Mouse (Mus musculus) gastrocnemius, postnatal 25 days (tissue): ENCODE data around the gene 9530068E07Rik. TPM values are rescaled to one million over a fixed set of nuclear protein-coding genes. Genes with fewer than 3 reads are reported as not detected.
"Not testable (repeated sequence)": the region's sequence is repeated elsewhere in the genome, so short reads cannot be mapped to it uniquely, and the experiment has no call there.

Experiments used
- DNase-seq: peaks from one replicate; pipeline ENCODE4 v3.0.0; 2022
- long read RNA-seq, 2 experiments: library from polyadenylated mRNA; stranded (forward); transcript quantifications; one replicate each; pipeline ENCODE4 v2.0.0; 2021
- total RNA-seq, 2 experiments: library from RNA; stranded (reverse); gene quantifications; 1 replicate in 1 of 2; 2 replicates in 1 of 2; pipeline ENCODE4 v1.2.3; 2021

Gene 9530068E07Rik
- 10 to 100 TPM; 42.4 to 47.6 TPM for total RNA-seq
- long read RNA-seq, experiment 1, transcript 9530068E07Rik-201 (3 exons, 2,467 nt), result major isoform, 32 of 38 reads
- long read RNA-seq, experiment 1, partial matches to known transcripts, result 3 of 38 reads
- long read RNA-seq, experiment 1, other reads (novel, unspliced or antisense), result 2 of 38 reads
- long read RNA-seq, experiment 2, transcript 9530068E07Rik-201 (3 exons, 2,467 nt), result major isoform, 65 of 71 reads
- long read RNA-seq, experiment 2, partial matches to known transcripts, result 2 of 71 reads
- long read RNA-seq, experiment 2, other reads (novel, unspliced or antisense), result 4 of 71 reads

GRCm38 (mm10) chr11:52395940-52396596 lies at the start of gene 9530068E07Rik:
Gene 9530068E07Rik (plus strand): TSS chr11:52396428.
- DNase-seq, result peak; percentile 89

- no peak for DNase-seq
These were observed 49.6 kb upstream of the 9530068E07Rik start for GRCm38 (mm10) chr11:52346635-52347005.

- no peak for DNase-seq
These were observed 48.1 kb upstream of the 9530068E07Rik start for GRCm38 (mm10) chr11:52348156-52348555.

- DNase-seq, result no peak
These were observed 47.5 kb upstream of the 9530068E07Rik start for GRCm38 (mm10) chr11:52348724-52349123.

- DNase-seq, result no peak
These were observed 45.3 kb upstream of the 9530068E07Rik start for GRCm38 (mm10) chr11:52350924-52351323.

- DNase-seq, result no peak
These were observed 44.0 kb upstream of the 9530068E07Rik start for GRCm38 (mm10) chr11:52352271-52352670.

- DNase-seq, result no peak
These were observed 41.6 kb upstream of the 9530068E07Rik start for GRCm38 (mm10) chr11:52354644-52355043.

GRCm38 (mm10) chr11:52355601-52356000 lies 40.6 kb upstream of the 9530068E07Rik start:
- DNase-seq, result no peak

GRCm38 (mm10) chr11:52357091-52357490 lies 39.1 kb upstream of the 9530068E07Rik start:
- DNase-seq, result not testable (repeated sequence)

- DNase-seq, result peak; percentile 53
These were observed 37.7 kb upstream of the 9530068E07Rik start for GRCm38 (mm10) chr11:52358520-52358919.

- DNase-seq, result no peak
These were observed 36.4 kb upstream of the 9530068E07Rik start for GRCm38 (mm10) chr11:52359686-52360470.

GRCm38 (mm10) chr11:52360471-52361277 lies 35.6 kb upstream of the 9530068E07Rik start, which contains the start of gene Vdac1:
Gene Vdac1 (plus strand): TSS chr11:52360860.
- DNase-seq, result peak; percentile 90

- DNase-seq, result peak; percentile 53
These were observed 34.8 kb upstream of the 9530068E07Rik start for GRCm38 (mm10) chr11:52361287-52361921.

- no peak for DNase-seq
These were observed 31.9 kb upstream of the 9530068E07Rik start for GRCm38 (mm10) chr11:52364376-52364775.

GRCm38 (mm10) chr11:52365143-52365542 lies 31.1 kb upstream of the 9530068E07Rik start:
- peak; percentile 86 for DNase-seq

GRCm38 (mm10) chr11:52366358-52366757 lies 29.9 kb upstream of the 9530068E07Rik start:
- no peak for DNase-seq

GRCm38 (mm10) chr11:52368176-52368985 lies 27.8 kb upstream of the 9530068E07Rik start:
- DNase-seq, result no peak

- peak; percentile 71 for DNase-seq
These were observed 26.7 kb upstream of the 9530068E07Rik start for GRCm38 (mm10) chr11:52369252-52370134.

- DNase-seq, result no peak
These were observed 26.1 kb upstream of the 9530068E07Rik start for GRCm38 (mm10) chr11:52370135-52370452.

- peak; percentile 59 for DNase-seq
These were observed 25.7 kb upstream of the 9530068E07Rik start for GRCm38 (mm10) chr11:52370538-52370937.
